Mouse (Mus musculus): Measurements from ENCODE around the gene Sike1.

DNA sequence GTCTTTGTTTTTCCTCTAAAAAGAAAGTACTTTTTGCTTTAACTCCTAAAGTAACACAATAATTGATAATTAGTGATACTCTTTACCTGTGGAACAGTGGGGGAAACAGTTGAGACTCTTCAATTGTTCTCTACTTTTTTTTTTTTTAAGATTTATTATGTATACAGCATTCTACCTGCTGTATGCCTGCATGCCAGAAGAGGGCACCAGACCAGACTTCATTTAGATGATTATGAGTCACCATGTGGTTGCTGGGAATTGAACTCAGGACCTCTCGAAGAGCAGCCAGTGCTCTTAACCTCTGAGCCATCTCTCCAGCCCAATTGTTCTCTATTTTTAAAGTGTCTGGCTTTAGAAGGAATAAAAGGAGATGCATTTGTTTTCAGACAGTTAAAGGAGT is 30.7 kb downstream of the Sike1 start:
- TF ChIP-seq NRF1 (IDR thresholded peaks at IDR 0.05; ENCODE audit: insufficient read depth, low read depth, low read length, poor library complexity, severe bottlenecking) (no peak), CTCF (IDR thresholded peaks at IDR 0.05 in 2 of 3, conservative IDR thresholded peaks at IDR 0.05 in 1 of 3; ENCODE audit: control insufficient read depth in 1 of 3, insufficient read depth in 1 of 3, low read depth in 2 of 3, low read length in 3 of 3, poor library complexity in 1 of 3, severe bottlenecking in 1 of 3) (peak; percentile 27 to 48 (median 27); a peak in 4 of 6 replicates), TCF12 (IDR thresholded peaks at IDR 0.05; ENCODE audit: low read depth, low read length) (no peak), POLR2A (IDR thresholded peaks at IDR 0.05; ENCODE audit: control insufficient read depth in 1 of 2, insufficient read depth in 1 of 2, low read depth in 1 of 2, low read length in 2 of 2, poor library complexity in 1 of 2) (no peak), TAL1 (IDR thresholded peaks at IDR 0.05; ENCODE audit: low read length) (no peak), SMC3 (IDR thresholded peaks at IDR 0.05; ENCODE audit: low read depth, low read length) (peak; percentile 30; the same call in 1 of the 2 replicates)

Data from MEL (cell line).